Mouse (Mus musculus) midbrain, embryonic 15.5 days (tissue): ENCODE data around the gene Slc6a6. TPM values are rescaled to one million over a fixed set of nuclear protein-coding genes. Genes with fewer than 3 reads are reported as not detected.

ENCODE experiments used
- polyA plus RNA-seq: library from polyadenylated mRNA; unstranded; fragments of >200 nt; fragmentation: Nextera tagmentation; extraction: Ambion mirVana; gene quantifications from 2 replicates; pipeline ENCODE4 v1.2.1, GENCODE M21; 2015

Gene Slc6a6
- polyA plus RNA-seq, 1 experiment from 2014 or later, result 123 TPM

Other genes with a start within 250 kb of the Slc6a6 start
- gene Chchd4, start 210.5 kb upstream of the Slc6a6 start, polyA plus RNA-seq, result 39.6 and 40.7 TPM in 2 replicates
- 51.6 and 52.0 TPM in 2 replicates for gene Tmem43, start 210.3 kb upstream of the Slc6a6 start, polyA plus RNA-seq
- 20.6 and 21.9 TPM in 2 replicates for gene Xpc, start 168.2 kb upstream of the Slc6a6 start, polyA plus RNA-seq
- 149 and 152 TPM in 2 replicates for gene Lsm3, start 168.1 kb upstream of the Slc6a6 start, polyA plus RNA-seq
- 9.0 and 10.7 TPM in 2 replicates for gene Grip2, start 143.2 kb downstream of the Slc6a6 start, polyA plus RNA-seq
- gene Ccdc174, start 194.0 kb downstream of the Slc6a6 start, polyA plus RNA-seq, result 34.6 and 40.6 TPM in 2 replicates
- gene 4930590J08Rik, start 218.8 kb downstream of the Slc6a6 start, polyA plus RNA-seq, result 1.3 and 1.9 TPM in 2 replicates